Mouse (Mus musculus) spleen, postnatal 4 days (tissue): ENCODE measurements around the gene Trim2.

Experiments
- DNase-seq, 2 experiments: peaks; one replicate each; pipeline ENCODE4 v3.0.0; 2022; ENCODE audit warnings: low spot score in 2 of 2

The Trim2 gene

DNA sequence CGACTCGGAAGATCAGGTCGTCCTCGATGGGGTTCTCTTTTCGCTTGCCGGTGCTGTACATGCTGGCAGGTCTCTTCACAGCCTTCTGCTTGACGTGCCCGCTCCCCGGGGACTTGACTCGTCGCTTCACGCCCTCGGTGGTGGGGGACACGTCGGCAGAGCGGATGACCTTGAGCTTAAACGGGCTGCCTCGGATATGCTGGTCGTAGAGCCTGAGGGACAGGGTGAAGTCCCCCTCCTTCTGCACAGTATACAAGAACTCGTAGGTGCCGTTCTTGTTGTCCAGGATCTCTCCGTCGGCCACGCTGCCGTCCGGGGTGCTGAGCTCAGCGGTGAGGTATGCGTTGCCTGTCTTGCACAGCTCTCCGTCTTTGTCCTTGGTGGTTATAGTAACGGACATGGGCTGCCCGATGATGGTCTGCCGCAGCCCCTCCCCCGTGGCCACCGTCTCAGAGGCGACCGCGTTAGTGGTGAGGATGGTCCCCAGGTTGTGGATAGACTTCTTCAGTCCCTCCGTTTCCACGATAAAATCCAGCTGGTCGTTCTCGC lies 116.1 kb downstream of the Trim2 start:
- DNase-seq, result peak in 1 of 2 experiments; percentile 71

DNA sequence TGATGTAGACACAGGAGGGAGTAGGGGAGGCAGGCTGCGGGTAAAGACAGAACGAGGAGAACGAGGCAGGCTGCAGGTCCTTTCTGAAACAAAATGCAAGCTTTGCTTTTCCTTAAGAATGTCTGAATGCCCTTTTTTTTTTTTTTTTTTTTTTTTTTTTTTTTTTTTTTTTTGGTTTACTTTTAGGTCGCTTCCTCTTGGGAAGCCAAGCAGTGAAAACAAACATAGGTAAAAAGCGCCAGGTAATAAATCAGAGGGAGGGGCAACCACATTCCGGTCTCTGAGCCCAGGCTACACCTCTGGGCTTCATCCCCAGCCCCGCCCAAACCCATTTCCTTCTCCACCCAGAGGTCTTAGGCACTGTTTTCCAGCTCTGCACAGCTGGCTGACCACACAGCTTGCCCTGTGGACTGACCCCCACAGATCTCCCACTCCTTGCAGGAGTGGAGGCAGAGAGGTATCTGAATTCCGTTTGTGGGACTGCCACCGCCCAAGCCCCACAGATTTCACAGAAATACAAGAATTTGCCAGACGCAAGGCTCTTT lies 117.0 kb downstream of the Trim2 start:
- no peak for DNase-seq

- no peak for DNase-seq
These were observed 125.0 kb downstream of the Trim2 start for GRCm38 (mm10) chr3:84181717-84182116.

DNA sequence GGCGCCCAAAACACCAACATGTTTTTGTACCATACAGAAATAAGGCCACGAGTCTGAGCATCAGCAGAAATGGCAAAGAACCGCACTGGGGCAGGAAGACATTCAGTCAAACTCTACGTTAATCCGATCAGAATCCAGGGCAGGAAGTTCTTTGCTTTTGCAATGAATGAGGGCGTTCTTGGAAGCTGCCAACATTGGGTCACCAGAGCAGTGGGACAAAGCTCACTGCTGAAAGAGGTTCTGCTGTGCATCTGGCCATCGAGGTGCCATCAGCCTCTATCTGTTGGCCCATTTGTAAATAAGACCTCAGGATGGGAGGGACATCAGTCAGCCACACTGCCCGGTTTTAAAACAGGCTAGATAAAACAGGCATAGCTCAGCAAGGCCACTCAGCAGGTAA lies 125.6 kb downstream of the Trim2 start:
- DNase-seq, result peak in 1 of 2 experiments; percentile 26

DNA sequence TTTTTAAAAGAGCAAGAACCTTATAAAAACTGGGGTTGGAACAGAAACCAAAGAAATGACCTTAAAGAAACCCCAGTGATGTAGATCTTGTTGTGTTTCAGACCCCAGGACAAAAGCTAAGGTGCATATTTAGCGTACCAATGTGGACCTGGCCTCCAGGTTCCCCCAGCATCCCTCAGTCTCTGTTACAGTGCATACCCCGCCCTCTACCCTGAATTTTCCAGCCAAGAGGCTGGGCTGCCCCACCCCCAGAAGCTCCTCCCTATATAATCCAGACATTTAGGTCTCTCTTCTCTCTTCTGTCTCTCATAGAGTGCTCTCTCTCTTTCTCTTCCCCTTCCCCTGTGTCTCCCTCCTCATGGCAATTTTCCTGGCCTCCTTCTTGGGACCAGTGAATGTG lies 126.4 kb downstream of the Trim2 start:
- peak in 1 of 2 experiments; percentile 33 for DNase-seq

GRCm38 (mm10) chr3:84177834-84178233 lies 128.8 kb downstream of the Trim2 start:
- no peak for DNase-seq

GRCm38 (mm10) chr3:84175337-84176315 lies 131.1 kb downstream of the Trim2 start:
- peak; percentile 52 to 73 for DNase-seq

DNA sequence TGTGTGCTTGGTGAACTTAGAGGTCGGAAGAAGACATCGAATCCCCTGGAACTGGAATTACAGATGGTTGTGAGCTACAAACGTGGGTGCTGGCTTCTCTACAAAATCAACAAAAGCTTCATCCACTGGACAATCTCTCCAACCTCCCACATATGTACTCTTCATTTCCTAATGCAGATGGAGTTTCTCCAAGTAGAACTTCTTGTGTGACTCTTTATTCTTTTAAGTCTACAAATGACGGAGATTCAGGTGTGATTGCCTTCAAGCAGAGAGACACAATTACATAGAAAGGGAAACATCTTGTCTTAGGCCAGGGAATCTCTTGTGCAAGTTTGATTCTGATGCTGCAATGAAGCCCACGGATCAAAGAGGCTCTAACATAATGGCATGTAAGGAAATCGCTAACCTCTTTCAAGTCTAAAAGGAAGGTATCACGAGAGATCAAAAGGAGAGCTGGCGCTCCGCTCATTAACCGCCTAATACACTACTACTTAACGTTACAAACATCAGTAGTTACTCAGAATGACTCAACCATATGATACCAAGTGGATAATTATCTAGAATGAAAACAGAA lies 133.0 kb downstream of the Trim2 start, which contains the start of gene Gm6525:
Gm6525 (plus strand) TSS at position 524 of the 574 bp plus-strand sequence.
- DNase-seq, result no peak

- DNase-seq, result no peak
These were observed 134.3 kb downstream of the Trim2 start for GRCm38 (mm10) chr3:84172406-84172805.

- DNase-seq, result no peak
These were observed 137.2 kb downstream of the Trim2 start for GRCm38 (mm10) chr3:84169393-84170005.

DNA sequence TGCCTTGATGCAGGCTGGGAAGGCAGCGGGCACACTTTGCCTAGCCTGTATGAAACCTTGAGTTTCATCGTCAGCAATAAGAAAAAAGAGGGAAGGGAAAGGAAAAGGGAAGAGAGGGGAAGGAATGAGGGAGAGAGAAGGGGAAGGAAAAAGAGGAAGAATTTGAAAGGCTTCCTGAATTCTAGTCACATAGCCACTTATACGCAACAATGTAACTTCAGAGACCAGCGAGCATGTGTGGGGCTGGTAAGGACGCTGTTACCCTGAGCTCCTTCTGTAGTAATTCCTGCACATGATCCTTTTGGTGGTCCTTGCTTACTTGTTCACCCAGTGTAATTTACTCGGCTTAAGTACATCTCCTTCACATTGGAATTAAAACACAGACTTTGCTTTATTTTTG lies 137.7 kb downstream of the Trim2 start:
- no peak for DNase-seq

- no peak for DNase-seq
These were observed 140.6 kb downstream of the Trim2 start for GRCm38 (mm10) chr3:84166073-84166472.

- DNase-seq, result no peak
These were observed 141.3 kb downstream of the Trim2 start for GRCm38 (mm10) chr3:84165391-84165790.

DNA sequence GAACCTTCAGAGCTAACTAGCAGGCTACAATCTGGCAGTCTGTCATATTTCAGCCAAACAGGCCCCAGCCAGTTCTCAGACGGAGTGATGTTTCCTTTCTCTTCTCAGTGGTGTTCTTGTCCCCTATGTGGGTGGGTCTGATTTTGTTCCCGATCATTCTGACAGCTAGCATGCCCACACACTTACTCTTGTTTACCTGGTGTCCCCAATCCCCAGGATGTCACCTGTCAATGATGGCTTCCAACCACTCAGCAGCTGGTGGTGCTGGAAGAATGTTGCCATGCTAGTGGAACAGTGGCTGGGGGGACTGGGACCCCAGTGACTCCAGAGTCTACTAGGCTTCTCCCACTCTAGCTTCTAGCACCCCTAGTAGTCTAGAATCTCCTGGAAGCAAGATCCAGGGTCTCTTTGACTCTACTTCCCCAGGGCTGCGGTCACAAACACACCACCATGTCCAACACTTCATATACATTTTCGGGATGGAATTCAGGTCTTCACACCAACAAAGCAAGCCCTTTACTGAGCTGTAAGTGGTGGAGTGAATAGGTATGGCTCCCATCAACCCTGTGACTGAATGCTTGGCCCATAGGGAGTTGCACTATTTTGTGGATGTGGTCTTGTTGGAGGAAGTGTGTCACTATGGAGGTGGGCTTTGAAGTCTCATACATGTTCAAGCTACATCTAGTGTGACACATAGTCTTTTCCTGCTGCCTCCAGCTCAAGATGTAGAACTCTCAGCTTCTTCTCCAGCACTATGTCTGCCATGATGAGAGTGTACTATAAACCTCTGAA lies 148.9 kb downstream of the Trim2 start:
- DNase-seq, result no peak

GRCm38 (mm10) chr3:84157011-84157410 lies 149.7 kb downstream of the Trim2 start:
- DNase-seq, result no peak

- no peak for DNase-seq
These were observed 150.6 kb downstream of the Trim2 start for GRCm38 (mm10) chr3:84156105-84156504.

DNA sequence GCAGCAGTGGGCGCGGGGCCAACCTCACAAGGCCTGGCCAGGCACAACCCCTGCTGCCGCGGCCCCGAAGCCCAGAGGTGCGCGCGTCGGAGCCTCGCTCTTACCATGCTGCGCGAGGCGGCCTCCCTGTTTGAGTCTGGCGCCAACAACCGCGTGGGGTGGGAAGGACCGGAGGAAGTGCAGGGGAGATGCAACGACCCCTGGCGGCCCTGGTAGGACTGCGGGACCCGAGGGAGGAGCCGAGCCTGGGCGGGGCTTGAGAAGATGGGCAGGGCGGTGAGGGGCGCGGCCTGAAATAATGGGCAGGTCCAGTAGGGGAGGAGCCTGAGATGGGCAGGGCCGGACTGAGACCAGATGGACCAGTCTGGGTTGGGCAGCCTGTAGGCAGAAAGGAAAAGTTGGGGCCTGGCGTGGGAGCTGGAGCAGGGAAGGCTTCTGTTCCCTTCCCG lies 151.1 kb downstream of the Trim2 start, which contains the start of gene Mnd1:
Mnd1 (minus strand) TSS at position 229 of the 449 bp plus-strand sequence.
- DNase-seq, result peak; percentile 99

GRCm38 (mm10) chr3:84155146-84155545 lies 151.5 kb downstream of the Trim2 start:
- no peak for DNase-seq

GRCm38 (mm10) chr3:84154721-84155141 lies 151.9 kb downstream of the Trim2 start:
- peak in 1 of 2 experiments; percentile 61 for DNase-seq

DNA sequence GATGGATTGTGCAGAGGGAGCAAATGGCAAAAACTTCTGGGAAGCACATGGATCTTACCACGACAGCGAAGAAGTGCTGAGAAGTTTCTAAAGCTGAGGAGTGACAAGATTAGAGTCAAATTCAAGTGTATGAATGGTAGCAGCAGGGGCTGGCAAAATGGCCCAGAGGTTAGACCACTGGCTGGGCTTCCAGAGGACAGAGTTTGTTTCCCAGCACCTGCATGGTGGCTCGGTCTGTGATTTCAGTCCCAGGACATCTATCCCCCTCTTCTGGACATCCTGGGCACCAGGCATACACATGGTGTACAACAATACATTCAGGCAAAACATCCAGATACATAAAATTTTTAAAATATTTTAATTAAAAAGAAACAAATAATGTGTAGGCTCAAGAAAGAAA lies 156.8 kb downstream of the Trim2 start:
- peak in 1 of 2 experiments; percentile 42 for DNase-seq

- DNase-seq, result no peak
These were observed 165.7 kb downstream of the Trim2 start for GRCm38 (mm10) chr3:84140947-84141346.
